Mouse (Mus musculus) lung, postnatal 0 days (tissue): ENCODE measurements at regions not wholly inside any gene's neighbourhood (a gene's known extent, or its start where the extent isn't known, plus 50 kb on each side); places are given as distances from the start of the nearest gene placed in this dataset.

Experiments
- CTCF ChIP-seq: IDR thresholded peaks from 2 replicates; pipeline ENCODE4 v1.5.1; 2016; ENCODE audit warnings: antibody characterized with exemption, mild to moderate bottlenecking
- EP300 ChIP-seq: IDR thresholded peaks from 2 replicates; pipeline ENCODE4 v1.6.1; 2016; ENCODE audit warnings: antibody characterized with exemption, mild to moderate bottlenecking, control low read depth

DNA sequence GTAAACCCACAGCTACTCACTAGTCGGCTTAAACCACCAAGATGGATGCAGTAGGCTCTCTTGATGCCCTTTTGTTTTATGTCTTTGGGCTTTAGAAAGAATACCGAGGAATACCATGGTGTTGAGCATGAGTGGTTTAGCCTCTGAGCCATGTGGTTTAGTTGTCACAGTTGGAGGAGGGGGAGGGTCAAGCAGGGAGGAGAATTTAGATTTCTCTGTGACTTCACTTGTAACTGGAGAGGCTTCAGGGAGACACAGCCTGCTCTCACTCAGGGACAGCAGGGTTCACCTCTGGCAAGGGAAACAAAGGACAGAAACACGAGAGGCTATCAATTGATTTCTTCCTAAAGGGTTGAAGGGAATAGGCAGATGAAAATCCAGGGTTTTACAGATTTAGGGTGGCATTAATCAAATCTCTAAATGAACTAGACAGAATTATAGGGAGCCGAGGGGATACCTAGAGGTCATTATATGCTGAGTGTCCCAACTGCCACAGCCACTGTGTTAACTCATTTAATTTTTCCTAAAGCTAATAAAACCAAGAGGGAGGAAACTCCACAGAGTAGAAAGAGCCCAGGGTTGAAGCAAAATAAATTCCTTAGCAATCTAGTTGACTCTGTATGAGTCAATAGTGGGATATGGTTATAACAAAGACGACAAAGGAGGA, 2113.7 kb upstream of the 5930422O12Rik start:
- TF ChIP-seq CTCF (no peak), EP300 (no peak)
